In genomic region chr6:124508292-124508691, GRCm38 (mm10) we compare ENCODE assay signal across 22 mouse cellular contexts. TPM values are rescaled to one million over a fixed set of nuclear protein-coding genes. Genes with fewer than 3 reads are reported as not detected.
DNase-seq lines count a peak whose midpoint lies in the region; ATAC-seq lines count a peak whose summit lies in the region.
"Had no signal": no experiment of that assay in that cellular context is flagged by ENCODE, and none has a peak within 500 bp of the region (broad histone marks: within the 10 kb centered on the region; RNA-seq: fewer than 3 reads in every experiment).

No protein-coding gene starts in this region.

- no peaks in the 10 kb centered on the region for H3K27me3 ChIP-seq in heart, embryonic 12.5 days (replicated peaks)
- H3K27me3 ChIP-seq: embryonic facial prominence, embryonic 13.5 days; midbrain, embryonic 12.5 days; neural tube, embryonic 13.5 days had no signal

- 61% methylated on average over 10 of the region's 10 CpGs for WGBS in heart, embryonic 12.5 days

- H3K9ac ChIP-seq in heart, embryonic 12.5 days: no peak overlapping the region
- H3K9ac ChIP-seq: embryonic facial prominence, embryonic 13.5 days; midbrain, embryonic 12.5 days; neural tube, embryonic 13.5 days had no signal

- DNase-seq in cerebellum, postnatal 4 days (ENCODE audit: low spot score in 2 of 2): no peak
- peak; percentile 19 for DNase-seq in right cerebral cortex, adult 18-20 months
- DNase-seq in right cerebral cortex, adult 2 months (ENCODE audit: low spot score in 2 of 2): no peak
- peak; percentile 36 to 55 for DNase-seq in cerebellum, postnatal 14 days
- no peak for DNase-seq in thymus, postnatal 4 days
- no peak for DNase-seq in spleen, adult 18-20 months
- DNase-seq: gastrocnemius, postnatal 25 days; heart, postnatal 36 days; kidney, adult 11 months; liver; lung, adult 2 months; lung, postnatal 4 days; thymus, adult 2 months had no signal

- H3K4me1 ChIP-seq in heart, embryonic 12.5 days (replicated peaks): no peaks in the 10 kb centered on the region
- H3K4me1 ChIP-seq: embryonic facial prominence, embryonic 13.5 days; midbrain, embryonic 12.5 days had no signal

- no peak overlapping the region for H3K4me3 ChIP-seq in heart, embryonic 12.5 days
- H3K4me3 ChIP-seq: embryonic facial prominence, embryonic 13.5 days; midbrain, embryonic 12.5 days; neural tube, embryonic 13.5 days had no signal

- no peaks in the 10 kb centered on the region for H3K36me3 ChIP-seq in heart, embryonic 12.5 days
- H3K36me3 ChIP-seq: embryonic facial prominence, embryonic 13.5 days; midbrain, embryonic 12.5 days; neural tube, embryonic 13.5 days had no signal

- ATAC-seq in cerebellum, adult (ENCODE audit: insufficient number of reproducible peaks, low FRiP score, low TSS enrichment): peak; percentile 66
- no peak for ATAC-seq in heart, embryonic 12.5 days (ENCODE audit: insufficient number of reproducible peaks, low FRiP score)
- ATAC-seq: CD4-positive, CD25-positive, alpha-beta regulatory T cell, adult 4 months; hindbrain, postnatal 0 days had no signal

- no peak overlapping the region for H3K4me2 ChIP-seq in heart, embryonic 12.5 days
- H3K4me2 ChIP-seq: embryonic facial prominence, embryonic 13.5 days; heart, embryonic 11.5 days; midbrain, embryonic 12.5 days; neural tube, embryonic 13.5 days had no signal

- H3K27ac ChIP-seq in heart, embryonic 12.5 days (ENCODE audit: poor library complexity, severe bottlenecking): no peak overlapping the region
- H3K27ac ChIP-seq: embryonic facial prominence, embryonic 13.5 days; hindbrain, postnatal 0 days; kidney, postnatal 0 days; midbrain, embryonic 12.5 days; neural tube, embryonic 13.5 days had no signal

- H3K9me3 ChIP-seq in heart, embryonic 12.5 days (replicated peaks): no peaks in the 10 kb centered on the region
- H3K9me3 ChIP-seq: embryonic facial prominence, embryonic 13.5 days; midbrain, embryonic 12.5 days; neural tube, embryonic 13.5 days had no signal

RNA-seq across cellular contexts. Expression of gene C1ra, which starts 3.9 kb away (rescaled TPM):
- 0.19 and 0.24 TPM in 2 replicates for polyA plus RNA-seq in heart, embryonic 12.5 days (2016; fragmentation: Nextera tagmentation; extraction: Ambion mirVana)

RNA-seq across cellular contexts. Expression of gene C1rl, which starts 15.4 kb away (rescaled TPM):
- polyA plus RNA-seq in heart, embryonic 12.5 days (2016; fragmentation: Nextera tagmentation; extraction: Ambion mirVana): 0.31 and 0.41 TPM in 2 replicates
- polyA plus RNA-seq: CD4-positive, CD25-positive, alpha-beta regulatory T cell, adult 4 months had no signal

RNA-seq across cellular contexts. Expression of gene C1s1, which starts 33.9 kb away (rescaled TPM):
- 0.49 TPM in 1 of 2 replicates, not detected in the other for polyA plus RNA-seq in heart, embryonic 12.5 days (2016; fragmentation: Nextera tagmentation; extraction: Ambion mirVana)
- polyA plus RNA-seq: CD4-positive, CD25-positive, alpha-beta regulatory T cell, adult 4 months had no signal

RNA-seq across cellular contexts. Expression of gene Clstn3, which starts 43.7 kb away (rescaled TPM):
- polyA plus RNA-seq in heart, embryonic 12.5 days (2016; fragmentation: Nextera tagmentation; extraction: Ambion mirVana): 1.5 and 1.7 TPM in 2 replicates

Comparison
In these comparisons a context has a peak if more than half of its experiments do, and no peak if none do; other contexts are left out.
1. DNase-seq: peak in right cerebral cortex, adult 18-20 months (single experiment) and cerebellum, postnatal 14 days (2 of 2); none in cerebellum, postnatal 4 days (0 of 2), right cerebral cortex, adult 2 months (0 of 2), thymus, postnatal 4 days (single experiment) and spleen, adult 18-20 months (0 of 2).